In the genomic region with DNA sequence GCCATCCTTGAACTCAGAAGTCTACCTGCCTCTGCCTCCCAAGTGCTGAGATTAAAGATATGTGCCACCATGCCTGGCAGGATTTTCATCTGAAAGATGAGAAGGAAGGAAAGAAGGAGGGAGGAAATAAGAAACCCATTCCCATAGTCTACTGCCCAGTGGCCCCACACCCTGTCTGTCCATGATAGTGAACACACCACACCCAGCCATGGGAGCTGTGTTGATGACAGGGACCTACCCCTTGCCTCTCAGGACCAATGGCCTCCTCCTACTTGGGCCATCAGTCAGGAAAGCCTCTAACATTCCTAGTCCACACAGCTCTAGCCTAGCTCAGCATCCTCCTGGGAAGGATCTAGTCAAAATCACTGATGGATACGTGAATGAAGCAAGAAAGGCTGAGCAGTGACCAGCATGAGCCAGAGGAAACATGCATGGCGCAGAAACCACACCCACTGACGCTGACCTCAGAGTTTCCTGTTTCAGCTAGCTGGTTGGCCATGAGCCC, we compare ENCODE assay signal across 17 mouse cellular contexts.
A peak's percentile ranks its signal among the peaks of the same experiment; 100 is the strongest.
DNase-seq lines count a peak whose midpoint lies in the region; ATAC-seq lines count a peak whose summit lies in the region.
"Had no signal": no experiment of that assay in that cellular context is flagged by ENCODE, and none has a peak within 500 bp of the region (broad histone marks: within the 10 kb centered on the region; RNA-seq: fewer than 3 reads in every experiment).

No protein-coding gene starts in this region.

- 0 out of 2 replicates have a peak, but pooled peaks have one; percentile 43 for ATAC-seq in kidney, embryonic 15.5 days (replicated peaks; ENCODE audit: low FRiP score)
- ATAC-seq in embryonic facial prominence, embryonic 15.5 days (ENCODE audit: insufficient number of reproducible peaks, low FRiP score, low TSS enrichment, low read depth): 0 out of 2 replicates have a peak, but pooled peaks have one; percentile 26
- peak; percentile 87 for ATAC-seq in liver, embryonic 12.5 days
- no peak for ATAC-seq in kidney, embryonic 14.5 days (ENCODE audit: low FRiP score, low TSS enrichment)
- ATAC-seq: CD4-positive, CD25-positive, alpha-beta regulatory T cell, adult 4 months had no signal

- no peak overlapping the region for H3K4me3 ChIP-seq in kidney, embryonic 15.5 days (replicated peaks)
- H3K4me3 ChIP-seq in embryonic facial prominence, embryonic 15.5 days (replicated peaks): no peak overlapping the region
- H3K4me3 ChIP-seq in liver, embryonic 12.5 days: no peak overlapping the region
- H3K4me3 ChIP-seq in kidney, embryonic 14.5 days (ENCODE audit: low read length): no peak overlapping the region
- H3K4me3 ChIP-seq: heart, embryonic 15.5 days; stomach, embryonic 15.5 days had no signal

- peaks cover 7% of the 10 kb centered on the region; the same call in 1 of the 2 replicates for H3K4me1 ChIP-seq in kidney, embryonic 15.5 days
- H3K4me1 ChIP-seq in embryonic facial prominence, embryonic 15.5 days: 0 out of 2 replicates have a peak, but pooled peaks cover 4% of the 10 kb centered on the region
- peaks cover 68% of the 10 kb centered on the region for H3K4me1 ChIP-seq in liver, embryonic 12.5 days
- no peaks in the 10 kb centered on the region for H3K4me1 ChIP-seq in kidney, embryonic 14.5 days (ENCODE audit: control insufficient read depth, insufficient read depth, low read length)

- intact Hi-C loops in left cerebral cortex, postnatal 14 days (cut with DNase I): no loop called here

- DNase-seq in kidney, postnatal 4 days: no peak
- DNase-seq in c-Kit-positive CD71-positive TER-119-positive erythroid progenitor cells, embryonic 14.5 days (ENCODE audit: low spot score): peak; percentile 31
- no peak for DNase-seq in left cerebral cortex, postnatal 14 days (ENCODE audit: low spot score in 2 of 2)
- no peak for DNase-seq in thymus, postnatal 0 days (ENCODE audit: low spot score)
- DNase-seq: cerebellum, adult 11 months; gastrocnemius, postnatal 14 days; kidney, adult 8-10 months; lung, postnatal 14 days; retina, postnatal 1 day; thymus, postnatal 36 days had no signal

- no peaks in the 10 kb centered on the region for H3K9me3 ChIP-seq in kidney, embryonic 15.5 days (replicated peaks)
- H3K9me3 ChIP-seq in embryonic facial prominence, embryonic 15.5 days (replicated peaks): no peaks in the 10 kb centered on the region
- no peaks in the 10 kb centered on the region for H3K9me3 ChIP-seq in liver, embryonic 12.5 days (replicated peaks)
- no peaks in the 10 kb centered on the region for H3K9me3 ChIP-seq in kidney, embryonic 14.5 days (ENCODE audit: control insufficient read depth, low read length)
- H3K9me3 ChIP-seq: heart, embryonic 15.5 days; stomach, embryonic 15.5 days had no signal

- WGBS in kidney, embryonic 15.5 days: 69% methylated on average over 3 of the region's 3 CpGs
- WGBS in embryonic facial prominence, embryonic 15.5 days: 70% methylated on average over 3 of the region's 3 CpGs
- WGBS in liver, embryonic 12.5 days (ENCODE audit: insufficient replicate concordance): 60% methylated on average over 3 of the region's 3 CpGs
- WGBS in kidney, embryonic 14.5 days: 88% methylated on average over 3 of the region's 3 CpGs

- no peaks in the 10 kb centered on the region for H3K27me3 ChIP-seq in kidney, embryonic 15.5 days
- H3K27me3 ChIP-seq in embryonic facial prominence, embryonic 15.5 days: no peaks in the 10 kb centered on the region
- no peaks in the 10 kb centered on the region for H3K27me3 ChIP-seq in liver, embryonic 12.5 days (replicated peaks)
- H3K27me3 ChIP-seq in kidney, embryonic 14.5 days (ENCODE audit: control insufficient read depth, insufficient read depth, low read length): no peaks in the 10 kb centered on the region
- H3K27me3 ChIP-seq: heart, embryonic 15.5 days; stomach, embryonic 15.5 days had no signal

- peaks cover 90% of the 10 kb centered on the region for H3K36me3 ChIP-seq in kidney, embryonic 15.5 days
- peaks cover 71% of the 10 kb centered on the region for H3K36me3 ChIP-seq in embryonic facial prominence, embryonic 15.5 days
- peaks cover 7% of the 10 kb centered on the region; the same call in 1 of the 2 replicates for H3K36me3 ChIP-seq in liver, embryonic 12.5 days
- peaks cover 72% of the 10 kb centered on the region for H3K36me3 ChIP-seq in kidney, embryonic 14.5 days (ENCODE audit: control insufficient read depth, insufficient read depth, low read length)

- H3K27ac ChIP-seq in kidney, embryonic 15.5 days: no peak overlapping the region
- H3K27ac ChIP-seq in embryonic facial prominence, embryonic 15.5 days (replicated peaks): no peak overlapping the region
- peak overlapping the region; percentile 84 for H3K27ac ChIP-seq in liver, embryonic 12.5 days
- H3K27ac ChIP-seq in kidney, embryonic 14.5 days (ENCODE audit: low read depth, low read length): no peak overlapping the region
- H3K27ac ChIP-seq: heart, embryonic 15.5 days; stomach, embryonic 15.5 days had no signal

- H3K4me2 ChIP-seq in kidney, embryonic 15.5 days: no peak overlapping the region
- H3K4me2 ChIP-seq in embryonic facial prominence, embryonic 15.5 days (replicated peaks): no peak overlapping the region
- peak overlapping the region; percentile 49 for H3K4me2 ChIP-seq in liver, embryonic 12.5 days
- no peak overlapping the region for H3K4me2 ChIP-seq in kidney, embryonic 14.5 days (replicated peaks; ENCODE audit: low read depth, low read length)
- H3K4me2 ChIP-seq: heart, embryonic 15.5 days; stomach, embryonic 15.5 days had no signal

- H3K9ac ChIP-seq in kidney, embryonic 15.5 days: no peak overlapping the region
- no peak overlapping the region for H3K9ac ChIP-seq in embryonic facial prominence, embryonic 15.5 days
- H3K9ac ChIP-seq in liver, embryonic 12.5 days: no peak overlapping the region
- H3K9ac ChIP-seq in kidney, embryonic 14.5 days (ENCODE audit: low read depth, low read length): no peak overlapping the region
- H3K9ac ChIP-seq: heart, embryonic 15.5 days; stomach, embryonic 15.5 days had no signal
